Mouse (Mus musculus): ENCODE measurements around the gene Samd4.

- TF ChIP-seq CTCF (IDR thresholded peaks at IDR 0.05), result peak; percentile 67
- TF ChIP-seq EP300 (IDR thresholded peaks at IDR 0.05), result no peak
These were observed at the start of gene Samd4 for GRCm38 (mm10) chr14:46882431-46883067.
